Mouse (Mus musculus) limb, embryonic 13.5 days (tissue): ENCODE measurements around the gene Adck2. TPM values are rescaled to one million over a fixed set of nuclear protein-coding genes. Genes with fewer than 3 reads are reported as not detected.
A peak's percentile ranks its signal among the peaks of the same experiment; 100 is the strongest.

Experiments
- ATAC-seq: fragments of 200-750 bp; cut with Nextera tagmentation; 2 replicates; pipeline ENCODE4 v1.8.0; 2017; ENCODE audit warnings: low read depth, moderate number of reproducible peaks, moderate TSS enrichment; ENCODE audit not compliant: low FRiP score
- H3K27ac ChIP-seq: fragments of 300-500 bp; sonication (generic); 2 replicates; pipeline ENCODE4 v1.5.1; 2015; ENCODE audit warnings: inconsistent platforms, mild to moderate bottlenecking, moderate library complexity
- H3K27me3 ChIP-seq: fragments of 300-500 bp; sonication (generic); 2 replicates; pipeline ENCODE4 v1.6.1; 2015; ENCODE audit warnings: mild to moderate bottlenecking, inconsistent platforms
- H3K36me3 ChIP-seq: fragments of 300-500 bp; sonication (generic); 2 replicates; pipeline ENCODE4 v1.6.1; 2015; ENCODE audit warnings: inconsistent platforms, mild to moderate bottlenecking, moderate library complexity
- H3K4me1 ChIP-seq: fragments of 300-500 bp; sonication (generic); 2 replicates; pipeline ENCODE4 v1.6.1; 2015; ENCODE audit warnings: inconsistent platforms
- H3K4me2 ChIP-seq: fragments of 300-500 bp; sonication (generic); replicated peaks from 2 replicates; pipeline ENCODE4 v1.6.1; 2015; ENCODE audit warnings: inconsistent platforms, mild to moderate bottlenecking, moderate library complexity
- H3K4me3 ChIP-seq: fragments of 300-500 bp; sonication (generic); 2 replicates; pipeline ENCODE4 v1.5.1; 2015; ENCODE audit warnings: moderate library complexity, mild to moderate bottlenecking, inconsistent platforms
- H3K9ac ChIP-seq: fragments of 300-500 bp; sonication (generic); 2 replicates; pipeline ENCODE4 v1.6.1; 2015; ENCODE audit warnings: mild to moderate bottlenecking, inconsistent platforms
- H3K9me3 ChIP-seq: fragments of 300-500 bp; sonication (generic); 2 replicates; pipeline ENCODE4 v1.6.1; 2016; ENCODE audit warnings: inconsistent platforms
- WGBS: fragments of 180-500 bp; shearing (Covaris S2); methylation state at CpG from one replicate; pipeline ENCODE4 v1.1.7; 2015; 5-methylcytosine and 5-hydroxymethylcytosine counted together
- polyA plus RNA-seq: library from polyadenylated mRNA; unstranded; fragments of >200 nt; fragmentation: Nextera tagmentation; extraction: Ambion mirVana; gene quantifications from 2 replicates; pipeline ENCODE4 v1.2.1, GENCODE M21; 2015

The Adck2 gene
- polyA plus RNA-seq = 41.9 and 42.8 TPM in 2 replicates

DNA sequence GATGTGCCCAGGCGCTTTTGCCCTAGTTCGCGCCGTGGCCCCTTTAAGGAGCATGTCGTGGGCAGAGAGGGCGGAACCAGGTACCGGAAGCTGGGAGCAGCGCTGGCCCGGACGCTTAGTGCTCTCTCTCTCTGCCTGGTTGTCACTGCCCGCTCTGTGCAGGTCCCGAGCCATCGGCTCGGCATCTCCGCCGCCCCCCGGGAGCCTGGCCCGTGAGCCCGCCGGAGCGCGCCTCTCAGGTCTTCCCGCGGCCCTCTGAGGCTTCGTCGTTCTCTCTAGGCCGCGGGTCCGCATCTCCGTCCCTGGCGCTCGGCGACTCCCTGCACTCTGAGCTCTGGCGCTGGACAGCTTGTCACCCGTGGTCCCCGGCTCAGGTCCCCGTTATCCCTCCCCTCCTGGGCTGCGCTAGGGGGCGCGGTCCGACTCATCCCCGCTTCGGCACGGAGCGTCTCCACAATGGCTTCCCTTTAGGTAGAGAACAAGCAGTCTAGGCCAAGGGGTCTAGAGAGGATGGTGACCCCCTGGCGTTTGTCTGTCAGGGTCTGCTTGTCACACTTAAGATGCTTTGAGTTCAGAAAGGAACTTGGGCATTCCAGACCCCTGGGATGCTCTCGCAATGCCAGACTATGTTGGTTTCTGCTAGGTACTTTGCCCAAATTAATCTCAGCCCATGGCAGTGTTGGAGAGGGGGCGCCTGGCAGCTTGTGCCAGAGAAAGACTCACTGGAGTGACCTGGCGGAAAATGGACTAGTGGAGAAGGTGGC is at the start of gene Adck2:
Gene Adck2, plus strand, starts transcription at position 83 of the 764 bp plus-strand sequence.
- peak; percentile 93 for ATAC-seq
- Histone ChIP-seq H3K36me3 (peaks cover 25% of the 10 kb centered on the region), H3K4me1 (peaks cover 10% of the 10 kb centered on the region), H3K4me3 (peak within 1 kb of the TSS; percentile 86), H3K27me3 (no peaks in the 10 kb centered on the region), H3K27ac (peak within 1 kb of the TSS; percentile 85), H3K4me2 (peak within 1 kb of the TSS; percentile 89), H3K9ac (peak within 1 kb of the TSS; percentile 90), H3K9me3 (no peaks in the 10 kb centered on the region)
- under 1% methylated on average over 49 of the region's 49 CpGs for whole genome bisulfite sequencing

DNA sequence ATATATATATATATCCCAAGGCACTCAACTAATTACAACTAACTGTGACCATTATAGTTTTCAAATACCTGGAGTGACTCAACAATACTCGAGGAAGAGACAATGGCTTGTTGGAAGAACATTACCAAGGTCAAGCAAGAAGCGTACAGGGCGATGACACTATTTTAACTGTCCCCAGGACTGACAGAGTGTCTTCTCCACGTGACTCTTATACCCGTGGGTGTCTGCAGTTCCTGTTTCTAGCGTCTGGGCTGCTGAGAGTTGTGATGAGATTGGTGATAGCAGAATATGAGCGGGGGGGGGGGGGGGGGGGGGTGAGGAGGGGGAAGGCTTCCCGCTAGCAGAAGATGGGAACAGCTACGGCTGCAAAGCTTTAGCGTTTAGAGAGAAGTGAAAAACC is 46.9 kb upstream of the Adck2 start:
- H3K9ac ChIP-seq = no peak overlapping the region
- H3K9me3 ChIP-seq = 0 out of 2 replicates have a peak, but pooled peaks cover 3% of the 10 kb centered on the region
- H3K4me3 ChIP-seq = no peak overlapping the region
- 78% methylated on average over 9 of the region's 10 CpGs for WGBS
- H3K4me1 ChIP-seq = peaks cover 36% of the 10 kb centered on the region
- H3K4me2 ChIP-seq = no peak overlapping the region
- no peak for ATAC-seq
- no peak overlapping the region for H3K27ac ChIP-seq
- peaks cover 23% of the 10 kb centered on the region for H3K36me3 ChIP-seq
- H3K27me3 ChIP-seq = no peaks in the 10 kb centered on the region

DNA sequence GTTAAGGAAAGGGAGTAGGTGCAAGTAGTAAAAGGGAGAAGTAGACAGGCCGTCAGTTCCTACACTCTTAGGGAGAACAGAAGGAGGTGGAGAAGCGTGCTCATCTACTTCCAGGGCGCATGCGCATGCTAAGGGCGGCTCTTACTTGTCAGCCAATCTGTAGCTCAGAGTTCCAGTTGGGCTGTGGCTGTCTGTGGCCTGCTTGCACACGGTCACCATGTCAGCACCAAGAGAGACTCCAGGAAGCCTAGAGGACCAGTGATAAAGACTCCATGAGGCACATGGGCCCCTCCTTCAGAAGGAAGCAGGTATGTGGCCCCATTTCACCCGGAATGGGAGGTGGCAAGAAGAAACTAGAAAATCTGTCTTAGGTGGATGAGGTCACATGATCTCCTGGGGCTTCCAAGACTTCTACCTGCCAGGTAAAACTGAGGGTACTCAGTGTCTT is 46.3 kb upstream of the Adck2 start:
- H3K4me3 ChIP-seq = no peak overlapping the region
- 0 out of 2 replicates have a peak, but pooled peaks cover 3% of the 10 kb centered on the region for H3K9me3 ChIP-seq
- no peaks in the 10 kb centered on the region for H3K27me3 ChIP-seq
- ATAC-seq = no peak
- H3K9ac ChIP-seq = no peak overlapping the region
- peaks cover 17% of the 10 kb centered on the region for H3K36me3 ChIP-seq
- H3K27ac ChIP-seq = no peak overlapping the region
- no peak overlapping the region for H3K4me2 ChIP-seq
- H3K4me1 ChIP-seq = peaks cover 36% of the 10 kb centered on the region
- 85% methylated on average over 7 of the region's 7 CpGs for WGBS

DNA sequence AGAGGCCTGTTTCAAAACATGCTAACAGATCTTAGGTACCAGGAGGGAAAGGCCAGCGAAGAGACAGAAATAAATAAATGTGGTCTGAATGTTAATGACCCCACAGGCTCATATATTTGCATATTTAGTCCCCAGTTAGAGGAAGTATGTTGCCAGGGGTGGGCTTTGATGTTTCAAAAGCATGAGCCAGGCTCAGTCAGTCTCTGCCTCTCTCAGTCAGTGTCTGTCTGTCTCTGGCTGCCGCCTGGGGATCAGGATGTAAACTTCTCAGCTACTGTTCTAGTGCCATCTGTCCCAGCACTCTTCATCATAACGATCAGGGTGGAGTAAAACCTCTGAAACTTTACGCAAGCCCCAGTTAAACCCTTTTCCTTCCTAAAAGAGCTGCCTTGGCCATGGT is 45.9 kb upstream of the Adck2 start:
- WGBS = 55% methylated on average over 4 of the region's 4 CpGs
- Histone ChIP-seq H3K9ac (no peak overlapping the region), H3K4me1 (peaks cover 36% of the 10 kb centered on the region), H3K27me3 (no peaks in the 10 kb centered on the region), H3K4me2 (no peak overlapping the region), H3K9me3 (0 out of 2 replicates have a peak, but pooled peaks cover 3% of the 10 kb centered on the region), H3K4me3 (no peak overlapping the region), H3K36me3 (peaks cover 15% of the 10 kb centered on the region), H3K27ac (0 out of 2 replicates have a peak overlapping the region, but pooled peaks have one; percentile 65)
- no peak for ATAC-seq

DNA sequence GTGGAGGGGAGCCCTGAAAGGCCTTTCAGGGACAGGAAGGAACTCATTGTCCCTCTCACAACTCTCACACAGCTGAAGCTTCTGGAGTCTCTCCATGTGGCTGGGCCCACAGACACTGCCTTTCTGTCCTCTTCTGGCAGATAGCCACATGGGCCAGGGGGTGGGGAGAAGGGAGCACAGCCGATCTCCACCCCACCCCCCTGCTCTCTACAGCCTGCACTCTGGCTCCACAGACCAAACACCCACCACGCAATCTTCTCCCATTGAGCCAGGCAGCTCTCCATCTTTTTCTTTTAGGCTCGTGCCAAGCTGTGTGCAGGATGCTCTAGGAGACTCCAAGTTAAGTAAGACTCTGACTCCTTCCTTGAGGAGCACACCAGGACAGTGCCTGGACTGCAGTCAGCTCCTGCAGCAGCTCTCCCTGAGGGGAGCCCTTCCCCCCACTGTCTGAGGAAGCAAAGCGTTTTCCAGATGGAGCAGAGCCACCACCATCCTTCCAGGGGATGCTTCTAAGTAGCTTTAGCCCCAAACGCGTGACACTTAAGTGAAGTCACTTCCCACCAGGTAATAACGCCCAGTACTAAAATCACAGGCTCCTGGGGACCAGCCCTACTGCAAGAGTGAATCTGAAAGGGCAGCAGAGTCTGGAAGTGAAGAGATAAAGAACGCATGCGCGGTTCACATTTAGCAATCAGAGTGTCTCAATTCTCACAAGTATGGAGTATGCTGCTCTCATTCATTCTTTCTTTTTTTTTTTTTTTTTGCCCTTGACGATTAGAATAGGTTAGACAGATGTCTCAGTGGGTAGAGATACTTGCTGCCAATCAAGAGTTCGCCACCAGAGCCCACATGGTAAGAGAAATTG is 44.8 kb upstream of the Adck2 start:
- H3K4me3 ChIP-seq = 0 out of 2 replicates have a peak overlapping the region, but pooled peaks have one; percentile 3
- peak overlapping the region; percentile 41 for H3K4me2 ChIP-seq
- H3K36me3 ChIP-seq = peaks cover 15% of the 10 kb centered on the region
- peak overlapping the region; percentile 31; the same call in 1 of the 2 replicates for H3K9ac ChIP-seq
- peaks cover 36% of the 10 kb centered on the region for H3K4me1 ChIP-seq
- 0 out of 2 replicates have a peak, but pooled peaks cover 4% of the 10 kb centered on the region for H3K9me3 ChIP-seq
- peak overlapping the region; percentile 65; the same call in 1 of the 2 replicates for H3K27ac ChIP-seq
- H3K27me3 ChIP-seq = no peaks in the 10 kb centered on the region
- WGBS = 32% methylated on average over 12 of the region's 12 CpGs
- ATAC-seq = peak; percentile 68

DNA sequence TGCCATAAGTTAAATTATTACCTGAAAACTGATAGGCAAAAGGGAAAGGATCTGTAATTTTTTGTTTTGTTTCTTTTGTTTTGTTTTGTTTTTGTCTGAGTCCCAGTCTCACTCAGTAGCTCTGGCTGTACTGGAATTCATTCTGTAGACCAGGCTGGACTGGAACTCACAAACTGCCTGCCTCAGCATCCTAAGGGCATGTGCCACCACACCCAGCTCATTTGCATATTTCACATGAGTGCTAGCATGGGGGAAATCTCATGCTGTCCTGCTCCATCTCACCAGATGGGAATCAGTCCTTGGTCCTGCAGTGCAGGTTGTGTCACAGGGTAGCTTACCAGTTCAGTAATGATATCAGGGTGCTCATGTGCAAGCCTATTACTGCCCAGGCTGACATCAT is 38.7 kb upstream of the Adck2 start:
- H3K4me3 ChIP-seq = no peak overlapping the region
- peaks cover 16% of the 10 kb centered on the region for H3K36me3 ChIP-seq
- H3K27me3 ChIP-seq = no peaks in the 10 kb centered on the region
- no peak overlapping the region for H3K9ac ChIP-seq
- no peak overlapping the region for H3K27ac ChIP-seq
- no peak overlapping the region for H3K4me2 ChIP-seq
- no peak for ATAC-seq
- H3K9me3 ChIP-seq = 0 out of 2 replicates have a peak, but pooled peaks cover 3% of the 10 kb centered on the region
- peaks cover 34% of the 10 kb centered on the region for H3K4me1 ChIP-seq

DNA sequence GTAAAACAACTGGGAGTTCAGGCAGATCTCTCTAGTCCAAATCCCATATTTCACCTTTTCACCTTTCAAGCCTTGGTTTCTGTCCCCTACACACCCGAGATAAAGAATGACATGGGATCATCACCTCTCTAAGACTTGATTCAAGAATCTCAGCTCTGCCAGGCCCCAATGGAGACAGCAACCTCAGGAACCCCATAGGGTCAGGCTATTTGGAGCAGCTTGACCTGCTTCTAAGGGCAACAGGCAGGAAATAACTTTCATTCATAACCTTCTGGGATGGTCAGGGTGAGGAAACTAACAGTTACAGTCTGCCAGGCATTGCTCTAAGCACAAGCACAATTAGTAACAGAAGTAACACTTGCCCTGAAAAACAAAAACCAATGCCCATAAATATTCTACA is 37.1 kb upstream of the Adck2 start:
- H3K4me1 ChIP-seq = peaks cover 33% of the 10 kb centered on the region
- H3K9ac ChIP-seq = no peak overlapping the region
- H3K27me3 ChIP-seq = no peaks in the 10 kb centered on the region
- no peak overlapping the region for H3K4me2 ChIP-seq
- H3K36me3 ChIP-seq = peaks cover 16% of the 10 kb centered on the region
- H3K9me3 ChIP-seq = 0 out of 2 replicates have a peak, but pooled peaks cover 3% of the 10 kb centered on the region
- WGBS = 59% methylated on average over 1 of the region's 1 CpGs
- H3K4me3 ChIP-seq = no peak overlapping the region
- no peak overlapping the region for H3K27ac ChIP-seq
- ATAC-seq = no peak

DNA sequence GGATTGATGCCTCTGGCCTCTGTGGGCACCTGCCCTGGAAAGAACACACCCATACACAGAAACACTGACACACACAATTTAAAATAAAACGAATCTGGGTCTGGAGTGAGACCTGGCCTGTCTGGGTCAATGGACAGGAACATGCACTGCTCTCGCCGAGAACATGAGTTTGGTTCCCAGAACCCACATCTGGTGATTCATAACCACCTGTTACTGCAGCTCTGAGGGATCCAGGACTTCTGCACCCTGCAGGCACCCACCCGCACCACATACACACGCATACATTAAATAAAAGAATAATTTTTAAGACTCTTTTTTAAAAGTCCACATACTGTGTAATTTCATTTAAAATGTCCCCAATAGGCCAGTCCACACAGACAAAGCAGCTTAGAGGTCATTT is 36.4 kb upstream of the Adck2 start:
- Histone ChIP-seq H3K27ac (no peak overlapping the region), H3K4me3 (no peak overlapping the region), H3K27me3 (no peaks in the 10 kb centered on the region), H3K4me1 (peaks cover 36% of the 10 kb centered on the region), H3K36me3 (peaks cover 16% of the 10 kb centered on the region), H3K9ac (no peak overlapping the region), H3K9me3 (0 out of 2 replicates have a peak, but pooled peaks cover 3% of the 10 kb centered on the region), H3K4me2 (no peak overlapping the region)
- no peak for ATAC-seq
- WGBS = 91% methylated on average over 5 of the region's 5 CpGs

DNA sequence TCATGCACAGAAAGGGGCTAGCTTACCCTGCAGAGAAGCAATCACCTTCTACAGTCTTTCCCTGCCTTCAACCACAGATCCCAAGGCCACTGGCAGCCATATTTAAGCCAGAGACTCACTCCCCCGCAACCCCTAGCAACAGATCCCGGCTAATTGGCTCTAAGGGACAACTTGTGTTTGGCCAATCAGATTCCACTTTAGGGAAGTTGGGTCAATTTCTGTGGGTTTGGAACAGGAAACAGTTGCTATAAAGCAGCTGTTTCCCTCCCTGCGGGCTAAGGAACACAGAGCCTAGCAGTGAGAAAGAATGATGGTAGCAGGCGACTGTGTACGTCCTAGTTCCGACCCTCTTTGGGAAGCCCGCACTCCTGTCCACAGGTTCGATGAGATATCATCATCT is 35.4 kb upstream of the Adck2 start:
- Histone ChIP-seq H3K27ac (peak overlapping the region; percentile 78; the same call in 1 of the 2 replicates), H3K36me3 (peaks cover 12% of the 10 kb centered on the region), H3K4me2 (peak overlapping the region; percentile 44; the same call in 1 of the 2 replicates), H3K9ac (no peak overlapping the region), H3K9me3 (0 out of 2 replicates have a peak, but pooled peaks cover 3% of the 10 kb centered on the region), H3K27me3 (no peaks in the 10 kb centered on the region), H3K4me3 (no peak overlapping the region), H3K4me1 (peaks cover 46% of the 10 kb centered on the region)
- no peak for ATAC-seq
- WGBS = 36% methylated on average over 8 of the region's 8 CpGs

DNA sequence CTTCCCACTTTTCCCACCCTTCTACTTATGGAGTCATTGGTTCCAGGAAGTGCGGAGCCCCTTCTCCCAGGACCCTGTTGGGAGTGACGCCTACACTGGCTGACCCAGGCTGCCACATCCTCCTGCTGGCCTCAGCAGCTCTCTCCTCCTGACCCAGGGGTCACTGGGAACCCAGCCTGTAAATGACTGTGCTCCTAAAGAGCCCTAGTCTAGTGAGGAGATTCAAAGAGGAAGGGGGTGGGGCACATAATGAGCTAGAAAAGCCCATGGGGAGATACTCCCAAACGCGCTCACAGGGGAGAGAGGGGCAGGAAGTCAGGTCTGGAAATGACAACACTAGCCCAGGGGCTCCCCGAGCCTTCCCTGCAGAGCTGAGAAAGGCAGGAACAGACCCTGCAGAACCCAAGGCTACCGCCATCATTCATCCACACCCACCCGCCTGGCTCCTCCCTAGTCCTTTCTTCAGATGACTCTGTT is 34.0 kb upstream of the Adck2 start:
- Histone ChIP-seq H3K36me3 (0 out of 2 replicates have a peak, but pooled peaks cover 2% of the 10 kb centered on the region), H3K4me1 (peaks cover 61% of the 10 kb centered on the region), H3K27me3 (no peaks in the 10 kb centered on the region), H3K4me2 (peak overlapping the region; percentile 44), H3K9me3 (no peaks in the 10 kb centered on the region), H3K4me3 (peak overlapping the region; percentile 2; the same call in 1 of the 2 replicates), H3K9ac (peak overlapping the region; percentile 31; the same call in 1 of the 2 replicates), H3K27ac (peak overlapping the region; percentile 78)
- no peak for ATAC-seq
- 10% methylated on average over 7 of the region's 7 CpGs for WGBS

DNA sequence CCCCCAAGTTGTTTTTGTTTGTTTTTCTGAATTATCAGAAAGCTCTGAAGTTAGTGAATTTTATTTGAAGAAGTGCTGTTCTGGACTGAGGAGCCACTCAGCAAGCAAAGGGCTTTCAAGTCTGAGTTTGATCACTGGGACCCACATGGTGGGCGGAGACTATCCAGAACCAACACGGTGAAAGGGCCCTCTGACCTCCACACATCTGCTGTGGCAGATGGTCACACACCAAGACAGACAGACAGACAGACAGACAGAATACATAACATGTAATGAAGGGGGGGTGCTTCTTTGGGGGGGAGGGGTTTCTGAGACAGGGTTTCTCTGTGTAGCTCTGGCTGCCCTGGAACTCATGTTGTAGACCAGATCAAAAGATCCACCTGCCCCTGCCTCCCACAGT is 33.1 kb upstream of the Adck2 start:
- ATAC-seq = no peak
- H3K9me3 ChIP-seq = no peaks in the 10 kb centered on the region
- no peak overlapping the region for H3K9ac ChIP-seq
- H3K27me3 ChIP-seq = no peaks in the 10 kb centered on the region
- WGBS = 42% methylated on average over 2 of the region's 2 CpGs
- H3K4me3 ChIP-seq = no peak overlapping the region
- H3K36me3 ChIP-seq = no peaks in the 10 kb centered on the region
- no peak overlapping the region for H3K27ac ChIP-seq
- H3K4me2 ChIP-seq = 0 out of 2 replicates have a peak overlapping the region, but pooled peaks have one; percentile 44
- H3K4me1 ChIP-seq = peaks cover 68% of the 10 kb centered on the region
